Comparison of ENCODE assay signal across 24 mouse cellular contexts in genomic region chr17:56836336-56836735, GRCm38 (mm10). TPM values are rescaled to one million over a fixed set of nuclear protein-coding genes. Genes with fewer than 3 reads are reported as not detected.
DNase-seq lines count a peak whose midpoint lies in the region; ATAC-seq and TF ChIP-seq lines count a peak whose summit lies in the region.
"Had no signal": no experiment of that assay in that cellular context is flagged by ENCODE, and none has a peak within 500 bp of the region (broad histone marks: within the 10 kb centered on the region; RNA-seq: fewer than 3 reads in every experiment).

No protein-coding gene starts in this region.

- peaks cover 8 to 14% of the 10 kb centered on the region in 2 experiments; a peak in 3 of 4 replicates for H3K4me1 ChIP-seq in liver, embryonic 14.5 days (replicated peaks; ENCODE audit: control insufficient read depth in 2 of 2, insufficient read depth in 2 of 2, low read length in 1 of 2)
- peaks cover 27% of the 10 kb centered on the region for H3K4me1 ChIP-seq in liver, embryonic 12.5 days
- no peaks in the 10 kb centered on the region for H3K4me1 ChIP-seq in midbrain, embryonic 11.5 days (ENCODE audit: control insufficient read depth, insufficient read depth, low read length)
- H3K4me1 ChIP-seq in midbrain, postnatal 0 days (ENCODE audit: insufficient read depth, low read length) = no peaks in the 10 kb centered on the region
- H3K4me1 ChIP-seq in MEL (ENCODE audit: control insufficient read depth in 1 of 2, insufficient read depth in 2 of 2, low read length in 2 of 2) = peaks cover 0 to 17% of the 10 kb centered on the region in 2 experiments; a peak in 2 of 4 replicates
- H3K4me1 ChIP-seq: embryonic facial prominence, embryonic 12.5 days; hindbrain, embryonic 12.5 days had no signal

- TF ChIP-seq POLR2A in MEL (IDR thresholded peaks at IDR 0.05; ENCODE audit: control insufficient read depth in 1 of 2, insufficient read depth in 1 of 2, low read depth in 1 of 2, low read length in 2 of 2, poor library complexity in 1 of 2) = no peak

- no peaks in the 10 kb centered on the region; the same call in 1 of the 2 replicates for H3K27me3 ChIP-seq in liver, embryonic 14.5 days (ENCODE audit: control insufficient read depth, insufficient read depth, low read length)
- H3K27me3 ChIP-seq in liver, embryonic 12.5 days (replicated peaks) = peaks cover 52% of the 10 kb centered on the region
- H3K27me3 ChIP-seq in midbrain, embryonic 11.5 days (ENCODE audit: control insufficient read depth, insufficient read depth, low read length) = no peaks in the 10 kb centered on the region
- no peaks in the 10 kb centered on the region for H3K27me3 ChIP-seq in midbrain, postnatal 0 days (ENCODE audit: insufficient read depth, low read length)
- peaks cover 3 to 6% of the 10 kb centered on the region in 2 experiments; a peak in 3 of 4 replicates for H3K27me3 ChIP-seq in MEL (ENCODE audit: control insufficient read depth in 1 of 2, insufficient read depth in 2 of 2, low read length in 2 of 2)
- H3K27me3 ChIP-seq in splenic B cell, adult 2 months (ENCODE audit: control insufficient read depth, insufficient read depth, low read length, poor library complexity, severe bottlenecking) = no peaks in the 10 kb centered on the region
- H3K27me3 ChIP-seq: forebrain, embryonic 15.5 days had no signal

- H3K27ac ChIP-seq in liver, embryonic 14.5 days = no peak overlapping the region
- H3K27ac ChIP-seq in liver, embryonic 12.5 days = no peak overlapping the region
- no peak overlapping the region for H3K27ac ChIP-seq in midbrain, embryonic 11.5 days (ENCODE audit: low read depth, low read length)
- no peak overlapping the region for H3K27ac ChIP-seq in midbrain, postnatal 0 days (ENCODE audit: low read depth, low read length)
- no peak overlapping the region for H3K27ac ChIP-seq in MEL (ENCODE audit: control insufficient read depth, low read depth, low read length)
- H3K27ac ChIP-seq: embryonic facial prominence, embryonic 12.5 days; forebrain, embryonic 15.5 days; heart, embryonic 13.5 days; hindbrain, embryonic 12.5 days had no signal

- 46% methylated on average over 8 of the region's 8 CpGs for WGBS in liver, embryonic 14.5 days (ENCODE audit: insufficient replicate concordance)
- WGBS in liver, embryonic 12.5 days (ENCODE audit: insufficient replicate concordance) = 59% methylated on average over 8 of the region's 8 CpGs
- 91% methylated on average over 8 of the region's 8 CpGs for WGBS in midbrain, embryonic 11.5 days
- 86% methylated on average over 8 of the region's 8 CpGs for WGBS in midbrain, postnatal 0 days

- H3K4me3 ChIP-seq in liver, embryonic 14.5 days (ENCODE audit: insufficient read depth in 1 of 2, low read depth in 2 of 2, low read length in 2 of 2) = no peak overlapping the region
- H3K4me3 ChIP-seq in liver, embryonic 12.5 days = no peak overlapping the region
- no peak overlapping the region for H3K4me3 ChIP-seq in midbrain, embryonic 11.5 days (ENCODE audit: low read depth, low read length)
- no peak overlapping the region for H3K4me3 ChIP-seq in midbrain, postnatal 0 days (ENCODE audit: low read depth, low read length)
- no peak overlapping the region for H3K4me3 ChIP-seq in MEL (ENCODE audit: control insufficient read depth in 1 of 2, insufficient read depth in 1 of 2, low read depth in 2 of 2, low read length in 2 of 2)
- H3K4me3 ChIP-seq: embryonic facial prominence, embryonic 12.5 days; forebrain, embryonic 15.5 days; heart, embryonic 13.5 days; hindbrain, embryonic 12.5 days had no signal

- ATAC-seq in liver, embryonic 14.5 days (ENCODE audit: insufficient read depth) = peak; percentile 21; the same call in 1 of the 2 replicates
- no peak for ATAC-seq in liver, embryonic 12.5 days
- no peak for ATAC-seq in midbrain, embryonic 11.5 days (ENCODE audit: low FRiP score)
- no peak for ATAC-seq in midbrain, postnatal 0 days (ENCODE audit: low FRiP score)
- ATAC-seq: forebrain, embryonic 15.5 days had no signal

- no peak for TF ChIP-seq EP300 in liver, embryonic 14.5 days (IDR thresholded peaks at IDR 0.05; ENCODE audit: low read depth)
- no peak for TF ChIP-seq EP300 in MEL (IDR thresholded peaks at IDR 0.05; ENCODE audit: low read depth in 1 of 2, low read length in 2 of 2)

- no peak overlapping the region for H3K9ac ChIP-seq in liver, embryonic 14.5 days (replicated peaks)
- no peak overlapping the region for H3K9ac ChIP-seq in liver, embryonic 12.5 days
- no peak overlapping the region for H3K9ac ChIP-seq in midbrain, embryonic 11.5 days (ENCODE audit: low read length)
- no peak overlapping the region for H3K9ac ChIP-seq in midbrain, postnatal 0 days (replicated peaks; ENCODE audit: low read length, poor library complexity, severe bottlenecking)
- no peak overlapping the region for H3K9ac ChIP-seq in MEL (ENCODE audit: control insufficient read depth, low read depth, low read length, poor library complexity, severe bottlenecking)
- H3K9ac ChIP-seq: embryonic facial prominence, embryonic 12.5 days; forebrain, embryonic 15.5 days; heart, embryonic 13.5 days; hindbrain, embryonic 12.5 days had no signal

- no peak for DNase-seq in liver, embryonic 14.5 days (ENCODE audit: low read depth in 3 of 3, low spot score in 3 of 3)
- DNase-seq in midbrain, embryonic 11.5 days (ENCODE audit: low spot score, missing footprints) = peak; percentile 47
- no peak for DNase-seq in midbrain, postnatal 0 days (ENCODE audit: low spot score)
- DNase-seq in MEL (ENCODE audit: low read depth, low spot score) = no peak
- DNase-seq in splenic B cell, adult 2 months (ENCODE audit: low read depth, low spot score) = peak; percentile 42
- DNase-seq in adrenal gland, postnatal 36 days = no peak
- DNase-seq: adrenal gland, adult 2 months; adrenal gland, postnatal 25 days; cerebellum, adult 11-12 months; cerebellum, adult 9-10 months; cerebellum, postnatal 25 days; gastrocnemius, postnatal 36 days; heart, adult 11 months; heart, postnatal 36 days had no signal

- H3K4me2 ChIP-seq in liver, embryonic 14.5 days (ENCODE audit: low read depth) = no peak overlapping the region
- H3K4me2 ChIP-seq in liver, embryonic 12.5 days = no peak overlapping the region
- no peak overlapping the region for H3K4me2 ChIP-seq in midbrain, embryonic 11.5 days
- no peak overlapping the region for H3K4me2 ChIP-seq in midbrain, postnatal 0 days (ENCODE audit: low read depth, low read length, poor library complexity, severe bottlenecking)
- H3K4me2 ChIP-seq: embryonic facial prominence, embryonic 12.5 days; forebrain, embryonic 15.5 days; heart, embryonic 13.5 days; hindbrain, embryonic 12.5 days had no signal

- H3K36me3 ChIP-seq in liver, embryonic 14.5 days (replicated peaks; ENCODE audit: control insufficient read depth, insufficient read depth, low read depth) = no peaks in the 10 kb centered on the region
- no peaks in the 10 kb centered on the region for H3K36me3 ChIP-seq in liver, embryonic 12.5 days
- no peaks in the 10 kb centered on the region for H3K36me3 ChIP-seq in midbrain, embryonic 11.5 days (ENCODE audit: control insufficient read depth, insufficient read depth, low read length)
- no peaks in the 10 kb centered on the region for H3K36me3 ChIP-seq in midbrain, postnatal 0 days (ENCODE audit: insufficient read depth, low read length)
- H3K36me3 ChIP-seq in MEL (ENCODE audit: control insufficient read depth in 1 of 2, insufficient read depth in 2 of 2, low read length in 2 of 2) = peaks cover 0 to 14% of the 10 kb centered on the region in 2 experiments; a peak in 2 of 4 replicates
- no peaks in the 10 kb centered on the region for H3K36me3 ChIP-seq in splenic B cell, adult 2 months (ENCODE audit: control insufficient read depth, insufficient read depth, low read length, poor library complexity, severe bottlenecking)
- H3K36me3 ChIP-seq: embryonic facial prominence, embryonic 12.5 days; forebrain, embryonic 15.5 days; heart, embryonic 13.5 days; hindbrain, embryonic 12.5 days had no signal

- no peak for TF ChIP-seq RAD21 in MEL (IDR thresholded peaks at IDR 0.05; ENCODE audit: low read depth, low read length)

- H3K79me2 ChIP-seq in MEL (ENCODE audit: control insufficient read depth, insufficient read depth, low read length, poor library complexity) = no peaks in the 10 kb centered on the region

- no peak for TF ChIP-seq CTCF in liver, embryonic 14.5 days (IDR thresholded peaks at IDR 0.05; ENCODE audit: low read depth)
- no peak for TF ChIP-seq CTCF in midbrain, postnatal 0 days (IDR thresholded peaks at IDR 0.05)
- TF ChIP-seq CTCF in MEL (IDR thresholded peaks at IDR 0.05 in 2 of 3, conservative IDR thresholded peaks at IDR 0.05 in 1 of 3; ENCODE audit: control insufficient read depth in 1 of 3, insufficient read depth in 1 of 3, low read depth in 2 of 3, low read length in 3 of 3, poor library complexity in 1 of 3, severe bottlenecking in 1 of 3) = no peak

- no peaks in the 10 kb centered on the region for H3K9me3 ChIP-seq in liver, embryonic 14.5 days (ENCODE audit: control insufficient read depth, low read length)
- H3K9me3 ChIP-seq in liver, embryonic 12.5 days (replicated peaks) = no peaks in the 10 kb centered on the region
- H3K9me3 ChIP-seq in midbrain, embryonic 11.5 days (ENCODE audit: control insufficient read depth, low read length) = no peaks in the 10 kb centered on the region
- no peaks in the 10 kb centered on the region for H3K9me3 ChIP-seq in midbrain, postnatal 0 days (ENCODE audit: low read length)
- H3K9me3 ChIP-seq in MEL (replicated peaks; ENCODE audit: insufficient read depth, low read length) = no peaks in the 10 kb centered on the region
- H3K9me3 ChIP-seq: embryonic facial prominence, embryonic 12.5 days; forebrain, embryonic 15.5 days; heart, embryonic 13.5 days; hindbrain, embryonic 12.5 days had no signal

RNA-seq across cellular contexts. Expression of gene Rfx2, which starts 5.5 kb away (rescaled TPM):
- 10.7 and 12.6 TPM in 2 replicates for polyA plus RNA-seq in liver, embryonic 14.5 days (2012; rRNA removed)
- 6.8 and 8.5 TPM in 2 replicates for polyA plus RNA-seq in liver, embryonic 14.5 days (2014; fragmentation: Nextera tagmentation; extraction: Ambion mirVana)
- 12.6 and 13.6 TPM in 2 replicates for polyA plus RNA-seq in liver, embryonic 12.5 days (2016; fragmentation: Nextera tagmentation; extraction: Ambion mirVana)
- polyA plus RNA-seq in midbrain, embryonic 11.5 days (2014; fragmentation: Nextera tagmentation; extraction: Ambion mirVana) = 4.6 and 4.8 TPM in 2 replicates
- 5.1 and 5.7 TPM in 2 replicates for total RNA-seq in midbrain, postnatal 0 days (2014; rRNA removed)
- 2.3 and 3.0 TPM in 2 replicates for polyA plus RNA-seq in midbrain, postnatal 0 days (2015; fragmentation: Nextera tagmentation; extraction: Ambion mirVana)
- total RNA-seq in MEL (2012; rRNA removed) = 7.5 and 8.7 TPM in 2 replicates
- polyA plus RNA-seq in MEL (2012; ENCODE audit: insufficient read depth in 1 of 2, insufficient read length in 2 of 2, low read depth in 1 of 2, low replicate concordance in 2 of 2, missing spikeins in 1 of 2) = 10 to 100 TPM in 1 of 2 experiments, not detected in 1; 29.2 TPM
- 1 to 10 TPM; 4.4 to 5.3 TPM for total RNA-seq in adrenal gland, postnatal 36 days (2021)

RNA-seq across cellular contexts. Expression of gene Acsbg2, which starts 37.9 kb away (rescaled TPM):
- not detected in 2 replicates for polyA plus RNA-seq in liver, embryonic 14.5 days (2012; rRNA removed)
- not detected in 2 replicates for polyA plus RNA-seq in liver, embryonic 14.5 days (2014; fragmentation: Nextera tagmentation; extraction: Ambion mirVana)
- not detected in 2 replicates for polyA plus RNA-seq in liver, embryonic 12.5 days (2016; fragmentation: Nextera tagmentation; extraction: Ambion mirVana)
- polyA plus RNA-seq in midbrain, embryonic 11.5 days (2014; fragmentation: Nextera tagmentation; extraction: Ambion mirVana) = not detected in 2 replicates
- 0.11 TPM in 1 of 2 replicates, not detected in the other for total RNA-seq in midbrain, postnatal 0 days (2014; rRNA removed)
- not detected in 2 replicates for polyA plus RNA-seq in midbrain, postnatal 0 days (2015; fragmentation: Nextera tagmentation; extraction: Ambion mirVana)
- total RNA-seq in MEL (2012; rRNA removed) = not detected in 2 replicates
- not detected for polyA plus RNA-seq in MEL (2012; ENCODE audit: insufficient read depth in 1 of 2, insufficient read length in 2 of 2, low read depth in 1 of 2, low replicate concordance in 2 of 2, missing spikeins in 1 of 2)
- total RNA-seq in adrenal gland, postnatal 36 days (2021) = under 1 TPM; 0.30 to 0.53 TPM
- total RNA-seq: CH12.LX; gastrocnemius, adult 8-10 months; gastrocnemius, postnatal 36 days; heart, postnatal 36 days had no signal
- polyA plus RNA-seq: brain, embryonic 14.5 days; cortical plate, adult 2 months; embryonic facial prominence, embryonic 12.5 days; forebrain, embryonic 11.5 days; forebrain, embryonic 15.5 days; heart, embryonic 13.5 days; hindbrain, embryonic 12.5 days had no signal

RNA-seq across cellular contexts. Expression of gene 1700061G19Rik, which starts 38.9 kb away (rescaled TPM):
- polyA plus RNA-seq in liver, embryonic 14.5 days (2012; rRNA removed) = 0.02 TPM in 1 of 2 replicates, not detected in the other
- polyA plus RNA-seq in liver, embryonic 14.5 days (2014; fragmentation: Nextera tagmentation; extraction: Ambion mirVana) = 0.05 TPM in 1 of 2 replicates, not detected in the other
- 0.08 and 0.11 TPM in 2 replicates for polyA plus RNA-seq in liver, embryonic 12.5 days (2016; fragmentation: Nextera tagmentation; extraction: Ambion mirVana)
- polyA plus RNA-seq in midbrain, embryonic 11.5 days (2014; fragmentation: Nextera tagmentation; extraction: Ambion mirVana) = 0.11 and 0.25 TPM in 2 replicates
- not detected in 2 replicates for total RNA-seq in midbrain, postnatal 0 days (2014; rRNA removed)
- polyA plus RNA-seq in midbrain, postnatal 0 days (2015; fragmentation: Nextera tagmentation; extraction: Ambion mirVana) = 0.45 and 0.72 TPM in 2 replicates
- 0.26 and 0.27 TPM in 2 replicates for total RNA-seq in MEL (2012; rRNA removed)
- under 1 TPM in 1 of 2 experiments, not detected in 1; 0.68 TPM for polyA plus RNA-seq in MEL (2012; ENCODE audit: insufficient read depth in 1 of 2, insufficient read length in 2 of 2, low read depth in 1 of 2, low replicate concordance in 2 of 2, missing spikeins in 1 of 2)
- total RNA-seq in adrenal gland, postnatal 36 days (2021) = 10 to 100 TPM in 1 of 2 experiments, 1 to 10 TPM in 1; 4.8 to 12.3 TPM
- total RNA-seq: gastrocnemius, adult 8-10 months; gastrocnemius, postnatal 36 days; heart, postnatal 36 days had no signal

Comparison
In these comparisons a context has a peak if more than half of its experiments do, and no peak if none do; other contexts are left out.
1. DNase-seq: peak in midbrain, embryonic 11.5 days (single experiment) and splenic B cell, adult 2 months (single experiment); none in liver, embryonic 14.5 days (0 of 3), midbrain, postnatal 0 days (single experiment), MEL (single experiment) and adrenal gland, postnatal 36 days (0 of 2).